Mouse (Mus musculus): Measurements from ENCODE around the gene Psmc6.

Psmc6 gene

GRCm38 (mm10) chr14:45364211-45365195 is 34.9 kb downstream of the Psmc6 start:
- DNase-seq: peak; percentile 87 to 89

- no peak for DNase-seq
Measured at GRCm38 (mm10) chr14:45365196-45365587, 35.6 kb downstream of the Psmc6 start.

- no peak for DNase-seq
Measured at GRCm38 (mm10) chr14:45378771-45379170, 49.2 kb downstream of the Psmc6 start.

GRCm38 (mm10) chr14:45380756-45381155 is 51.2 kb downstream of the Psmc6 start:
- DNase-seq: no peak

- DNase-seq: no peak
Measured at GRCm38 (mm10) chr14:45382912-45383311, 53.3 kb downstream of the Psmc6 start.

GRCm38 (mm10) chr14:45385596-45385995 is 56.0 kb downstream of the Psmc6 start:
- no peak for DNase-seq

GRCm38 (mm10) chr14:45387480-45387879 is 57.9 kb downstream of the Psmc6 start:
- DNase-seq: no peak

- DNase-seq: peak; percentile 98 to 99
Measured at GRCm38 (mm10) chr14:45388345-45389181, 59.0 kb downstream of the Psmc6 start.

- no peak for DNase-seq
Measured at GRCm38 (mm10) chr14:45389194-45389593, 59.6 kb downstream of the Psmc6 start.
